Mouse (Mus musculus): Measurements from ENCODE around the gene Vwa3a. TPM values are rescaled to one million over a fixed set of nuclear protein-coding genes. Genes with fewer than 3 reads are reported as not detected.

The Vwa3a gene
- polyA plus RNA-seq, 1 experiment from 2014 or later = 2.2 TPM

DNA sequence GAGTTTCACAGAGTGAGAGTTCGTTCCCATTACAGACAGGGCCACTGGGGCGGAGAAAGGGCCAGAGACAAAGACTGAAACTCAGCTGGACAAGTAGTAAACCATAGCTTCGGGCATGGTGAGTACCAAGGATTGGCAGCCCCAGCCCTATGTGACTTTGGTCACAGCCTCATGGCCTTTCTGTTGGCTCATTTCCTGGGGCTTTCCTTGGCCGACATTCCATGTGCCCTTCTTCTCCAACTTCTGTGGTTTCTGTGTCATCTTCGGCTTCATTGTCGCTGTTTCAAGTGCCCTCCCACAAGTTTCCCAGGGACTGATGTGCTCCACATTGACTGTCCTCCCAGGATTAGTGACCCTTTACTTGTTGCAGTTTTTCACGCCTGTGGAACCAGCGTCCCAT is 17.7 kb upstream of the Vwa3a start:
- Histone ChIP-seq H3K27ac (replicated peaks) (no peak overlapping the region), H3K4me3 (no peak overlapping the region), H3K9ac (no peak overlapping the region), H3K4me2 (no peak overlapping the region), H3K36me3 (no peaks in the 10 kb centered on the region), H3K4me1 (replicated peaks) (peaks cover 14% of the 10 kb centered on the region), H3K27me3 (no peaks in the 10 kb centered on the region), H3K9me3 (no peaks in the 10 kb centered on the region)
- WGBS = 88% methylated on average over 8 of the region's 8 CpGs
- no peak for ATAC-seq (ENCODE audit: low FRiP score, low read depth)

DNA sequence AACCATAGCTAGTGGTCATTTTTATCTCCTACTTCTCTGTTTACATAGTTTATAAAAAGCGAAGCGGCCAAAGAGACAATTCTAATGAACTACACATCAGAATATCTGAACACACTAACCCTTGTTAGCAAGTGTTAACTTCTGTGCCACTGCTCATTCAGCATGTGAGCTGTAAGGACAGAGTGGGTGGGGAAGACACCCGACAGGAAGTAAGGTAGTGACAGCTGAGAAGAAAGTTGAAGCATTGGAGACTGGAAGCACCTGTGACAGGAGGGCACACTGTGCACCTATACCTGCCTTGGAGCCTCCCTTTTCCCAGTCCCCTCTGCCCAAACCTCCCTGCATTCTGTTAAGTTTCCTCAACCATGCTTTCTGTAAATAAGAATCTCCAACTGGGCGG is 17.1 kb upstream of the Vwa3a start:
- WGBS = 96% methylated on average over 4 of the region's 4 CpGs
- H3K27me3 ChIP-seq = no peaks in the 10 kb centered on the region
- H3K27ac ChIP-seq (replicated peaks) = no peak overlapping the region
- peaks cover 14% of the 10 kb centered on the region for H3K4me1 ChIP-seq (replicated peaks)
- no peak for ATAC-seq (ENCODE audit: low FRiP score, low read depth)
- H3K9ac ChIP-seq = no peak overlapping the region
- no peak overlapping the region for H3K4me3 ChIP-seq
- no peaks in the 10 kb centered on the region for H3K9me3 ChIP-seq
- no peaks in the 10 kb centered on the region for H3K36me3 ChIP-seq
- no peak overlapping the region for H3K4me2 ChIP-seq

DNA sequence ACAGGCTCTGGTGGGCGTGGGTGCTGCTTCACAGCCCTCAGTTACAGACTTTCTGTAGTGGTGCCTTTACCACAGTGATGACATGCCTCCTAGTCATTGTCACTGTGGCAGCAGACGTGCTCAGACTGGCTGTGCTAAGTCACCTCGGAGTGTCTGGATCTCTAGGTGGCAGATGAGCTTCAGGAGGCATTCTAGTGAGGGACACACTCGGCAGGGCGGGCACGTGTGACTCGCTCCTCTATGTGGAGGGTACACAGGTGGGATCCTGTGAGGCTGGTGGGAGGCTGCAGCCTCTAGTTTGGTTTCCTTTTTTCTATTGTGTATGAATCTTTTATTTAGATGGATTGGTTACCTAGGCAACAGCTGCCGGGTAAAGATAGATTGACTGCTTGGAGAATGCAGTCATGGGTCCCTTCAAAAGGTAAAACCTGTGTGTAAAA is 16.3 kb upstream of the Vwa3a start:
- peaks cover 13% of the 10 kb centered on the region for H3K4me1 ChIP-seq (replicated peaks)
- WGBS = 39% methylated on average over 8 of the region's 8 CpGs
- peak; percentile 59; the same call in 1 of the 2 replicates for ATAC-seq (ENCODE audit: low FRiP score, low read depth)
- H3K27ac ChIP-seq (replicated peaks) = 0 out of 2 replicates have a peak overlapping the region, but pooled peaks have one; percentile 56
- H3K9ac ChIP-seq = no peak overlapping the region
- no peak overlapping the region for H3K4me3 ChIP-seq
- no peaks in the 10 kb centered on the region for H3K36me3 ChIP-seq
- no peaks in the 10 kb centered on the region for H3K9me3 ChIP-seq
- H3K27me3 ChIP-seq = no peaks in the 10 kb centered on the region
- H3K4me2 ChIP-seq = no peak overlapping the region

DNA sequence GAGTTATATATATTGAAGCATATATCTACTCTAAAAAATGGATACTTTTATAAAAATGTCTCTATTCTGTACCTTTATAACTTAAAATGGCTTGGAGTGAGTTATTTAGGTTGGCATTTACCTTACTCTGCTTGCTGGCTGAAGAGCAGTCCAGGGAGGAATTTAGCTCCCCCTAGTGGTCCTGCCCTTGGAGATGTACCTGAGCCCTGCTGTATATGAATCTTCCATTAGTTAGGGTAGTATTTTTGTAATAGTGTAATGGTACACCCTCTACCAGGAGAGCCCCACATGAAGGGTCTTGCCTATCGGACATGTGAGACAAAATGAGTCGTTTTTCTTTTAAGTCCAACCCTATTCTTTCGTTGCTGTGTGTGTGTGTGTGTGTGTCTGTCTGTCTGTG is 11.5 kb upstream of the Vwa3a start:
- WGBS = 94% methylated on average over 3 of the region's 3 CpGs
- Histone ChIP-seq H3K36me3 (peaks cover 15% of the 10 kb centered on the region), H3K27ac (replicated peaks) (no peak overlapping the region), H3K4me2 (no peak overlapping the region), H3K9ac (no peak overlapping the region), H3K27me3 (no peaks in the 10 kb centered on the region), H3K4me1 (replicated peaks) (peaks cover 7% of the 10 kb centered on the region), H3K4me3 (no peak overlapping the region), H3K9me3 (no peaks in the 10 kb centered on the region)
- ATAC-seq (ENCODE audit: low FRiP score, low read depth) = no peak

DNA sequence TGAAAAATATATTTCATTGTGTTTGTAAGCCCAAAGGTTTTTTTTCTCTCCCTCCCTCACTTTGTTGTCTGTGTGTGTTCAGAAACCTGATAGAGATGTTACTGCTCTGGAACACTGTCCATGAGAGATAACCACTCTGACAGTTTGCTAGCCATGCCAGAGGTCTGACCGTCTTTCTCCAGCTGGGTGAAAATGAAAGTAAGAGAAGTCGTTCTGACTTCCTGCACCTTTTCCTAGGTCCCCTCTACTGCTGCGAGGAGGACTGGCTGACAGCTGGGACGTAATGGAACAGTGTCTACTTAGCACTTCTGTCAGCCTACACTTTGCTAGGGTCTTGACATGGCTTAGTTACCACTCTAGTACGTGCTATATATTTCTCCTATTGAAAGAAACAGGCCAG is 9.5 kb upstream of the Vwa3a start:
- Histone ChIP-seq H3K4me3 (no peak overlapping the region), H3K9me3 (no peaks in the 10 kb centered on the region), H3K27ac (replicated peaks) (no peak overlapping the region), H3K36me3 (peaks cover 15% of the 10 kb centered on the region), H3K4me2 (no peak overlapping the region), H3K9ac (no peak overlapping the region), H3K4me1 (replicated peaks) (no peaks in the 10 kb centered on the region), H3K27me3 (no peaks in the 10 kb centered on the region)
- ATAC-seq (ENCODE audit: low FRiP score, low read depth) = no peak
- WGBS = 83% methylated on average over 5 of the region's 5 CpGs

DNA sequence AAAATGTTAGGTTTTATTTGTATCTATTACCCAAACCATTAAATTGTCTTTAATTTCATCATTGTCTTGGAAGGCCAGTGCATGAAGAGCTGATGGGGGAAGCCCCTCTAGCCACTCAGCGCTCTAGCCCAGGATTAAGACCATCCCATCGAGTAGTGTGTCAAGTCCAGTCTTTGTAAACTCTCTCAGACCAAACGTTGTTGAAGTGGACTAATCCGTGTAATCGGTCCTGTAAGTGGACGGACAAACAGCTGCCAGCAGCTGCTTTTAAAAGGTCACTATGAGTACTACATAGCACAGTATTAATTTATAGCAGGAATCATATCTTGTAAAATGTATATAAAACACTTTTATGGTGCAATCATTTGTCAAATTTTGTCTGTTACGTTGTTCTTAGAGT is 6.2 kb upstream of the Vwa3a start:
- no peak for ATAC-seq (ENCODE audit: low FRiP score, low read depth)
- no peaks in the 10 kb centered on the region for H3K9me3 ChIP-seq
- no peak overlapping the region for H3K27ac ChIP-seq (replicated peaks)
- H3K4me3 ChIP-seq = no peak overlapping the region
- 91% methylated on average over 7 of the region's 7 CpGs for WGBS
- no peak overlapping the region for H3K9ac ChIP-seq
- H3K27me3 ChIP-seq = no peaks in the 10 kb centered on the region
- H3K4me2 ChIP-seq = no peak overlapping the region
- peaks cover 15% of the 10 kb centered on the region for H3K36me3 ChIP-seq
- H3K4me1 ChIP-seq (replicated peaks) = no peaks in the 10 kb centered on the region

DNA sequence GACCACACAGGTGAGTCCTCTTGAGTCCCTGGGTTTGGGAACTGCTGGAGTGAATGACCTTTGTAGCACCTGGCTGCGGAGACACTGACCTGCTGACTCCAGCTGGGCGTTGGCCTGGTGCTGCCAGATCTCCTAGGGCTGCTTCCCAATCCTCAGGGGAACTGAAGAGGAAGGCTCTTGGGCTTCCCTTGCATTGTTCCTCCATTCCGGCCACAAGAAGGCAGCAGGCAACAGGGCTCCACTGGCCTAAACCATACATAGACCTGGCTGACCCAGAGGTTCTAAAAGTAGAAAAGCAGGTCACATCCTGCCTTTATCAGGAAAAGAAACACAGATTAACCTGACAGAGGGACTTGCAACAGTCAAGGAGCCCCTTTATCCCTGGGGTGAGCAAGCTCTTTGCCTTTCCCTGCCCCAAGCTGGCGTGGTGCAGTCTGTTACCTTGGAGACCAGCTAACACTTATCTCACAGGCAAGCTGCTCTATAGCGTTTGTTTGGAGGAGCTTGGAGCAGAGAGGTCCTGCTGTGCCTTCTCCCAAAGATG is 512 bp downstream of the Vwa3a start:
- Histone ChIP-seq H3K4me3 (no peak overlapping the region), H3K27me3 (no peaks in the 10 kb centered on the region), H3K4me2 (no peak overlapping the region), H3K4me1 (replicated peaks) (peaks cover 11% of the 10 kb centered on the region; the same call in 1 of the 2 replicates), H3K36me3 (no peaks in the 10 kb centered on the region), H3K9me3 (no peaks in the 10 kb centered on the region), H3K27ac (replicated peaks) (no peak overlapping the region), H3K9ac (no peak overlapping the region)
- peak; percentile 71; the same call in 1 of the 2 replicates for ATAC-seq (ENCODE audit: low FRiP score, low read depth)
- WGBS = 8% methylated on average over 5 of the region's 5 CpGs

DNA sequence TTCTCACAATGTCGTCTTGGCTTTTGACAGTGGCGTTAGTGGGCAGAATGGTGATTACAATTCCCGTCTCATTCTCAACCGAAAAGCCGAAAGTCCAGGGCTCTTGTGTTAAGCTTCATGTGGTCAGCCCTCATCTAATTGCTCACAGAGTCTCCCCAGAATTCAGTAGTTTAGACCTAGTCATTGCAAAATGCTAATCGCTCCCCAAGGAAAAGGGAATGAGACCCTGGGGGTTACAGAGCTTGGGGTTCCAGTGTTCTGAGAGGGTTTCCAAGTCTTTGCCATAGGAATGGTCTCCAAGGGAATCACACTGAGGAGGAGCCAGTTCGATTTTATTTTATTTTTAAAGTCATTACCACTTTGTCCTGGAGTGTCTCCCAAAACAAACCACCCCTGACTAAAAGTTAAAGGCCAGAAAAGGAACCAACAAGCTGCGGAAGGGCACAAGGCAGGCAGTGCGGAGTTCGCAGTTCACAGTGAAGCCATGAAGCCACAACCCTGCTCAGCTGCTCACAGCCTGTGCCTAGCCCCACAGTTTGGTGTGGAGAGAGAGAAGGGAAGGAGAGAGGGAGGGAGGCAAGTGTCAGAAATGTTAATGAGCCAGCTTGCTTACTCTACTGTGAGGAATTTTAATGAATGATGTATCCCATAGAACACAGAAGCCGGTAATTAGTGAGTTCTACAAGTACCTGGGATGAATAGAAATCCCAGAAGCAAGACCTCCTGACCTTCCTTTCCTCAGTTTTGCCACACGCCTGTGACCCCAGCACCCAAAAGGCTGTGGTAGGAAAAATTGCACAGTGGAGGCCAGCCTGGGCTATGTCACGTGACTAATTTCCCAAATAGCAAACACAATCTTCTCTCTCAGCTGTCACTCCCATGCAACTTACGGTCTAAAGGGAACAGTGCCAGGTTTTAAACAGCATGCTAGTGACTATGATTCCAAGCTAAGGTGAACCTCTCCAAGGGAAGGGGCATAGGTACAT is 4.5 kb downstream of the Vwa3a start:
- no peak overlapping the region for H3K4me3 ChIP-seq
- H3K27ac ChIP-seq (replicated peaks) = no peak overlapping the region
- WGBS = 75% methylated on average over 14 of the region's 14 CpGs
- no peak overlapping the region for H3K9ac ChIP-seq
- H3K9me3 ChIP-seq = no peaks in the 10 kb centered on the region
- no peaks in the 10 kb centered on the region for H3K36me3 ChIP-seq
- no peaks in the 10 kb centered on the region for H3K27me3 ChIP-seq
- H3K4me2 ChIP-seq = no peak overlapping the region
- no peak for ATAC-seq (ENCODE audit: low FRiP score, low read depth)
- peaks cover 11% of the 10 kb centered on the region; the same call in 1 of the 2 replicates for H3K4me1 ChIP-seq (replicated peaks)

DNA sequence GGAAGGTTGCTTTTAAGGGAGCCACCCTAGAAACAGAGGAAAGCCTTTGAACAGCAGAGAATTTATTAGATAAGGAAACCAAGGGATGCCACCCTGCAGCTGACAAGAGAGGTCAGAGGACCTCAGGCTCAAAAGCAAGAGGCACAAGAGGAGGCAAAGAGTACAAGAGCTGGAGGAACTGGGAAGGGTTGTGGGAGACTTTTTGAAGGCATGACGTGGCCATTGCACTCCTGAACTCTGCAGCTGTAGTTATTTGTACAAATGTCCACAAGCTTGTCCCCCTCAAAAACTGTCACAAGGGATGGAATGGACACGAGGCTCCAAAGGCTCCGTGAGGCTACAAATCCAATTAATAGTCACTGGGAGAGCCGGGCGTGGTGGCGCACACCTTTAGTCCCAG is 5.5 kb downstream of the Vwa3a start:
- no peak for ATAC-seq (ENCODE audit: low FRiP score, low read depth)
- H3K4me1 ChIP-seq (replicated peaks) = peaks cover 7% of the 10 kb centered on the region; the same call in 1 of the 2 replicates
- no peaks in the 10 kb centered on the region for H3K36me3 ChIP-seq
- no peak overlapping the region for H3K9ac ChIP-seq
- no peak overlapping the region for H3K27ac ChIP-seq (replicated peaks)
- H3K9me3 ChIP-seq = no peaks in the 10 kb centered on the region
- no peaks in the 10 kb centered on the region for H3K27me3 ChIP-seq
- no peak overlapping the region for H3K4me2 ChIP-seq
- no peak overlapping the region for H3K4me3 ChIP-seq
- 94% methylated on average over 6 of the region's 6 CpGs for WGBS

DNA sequence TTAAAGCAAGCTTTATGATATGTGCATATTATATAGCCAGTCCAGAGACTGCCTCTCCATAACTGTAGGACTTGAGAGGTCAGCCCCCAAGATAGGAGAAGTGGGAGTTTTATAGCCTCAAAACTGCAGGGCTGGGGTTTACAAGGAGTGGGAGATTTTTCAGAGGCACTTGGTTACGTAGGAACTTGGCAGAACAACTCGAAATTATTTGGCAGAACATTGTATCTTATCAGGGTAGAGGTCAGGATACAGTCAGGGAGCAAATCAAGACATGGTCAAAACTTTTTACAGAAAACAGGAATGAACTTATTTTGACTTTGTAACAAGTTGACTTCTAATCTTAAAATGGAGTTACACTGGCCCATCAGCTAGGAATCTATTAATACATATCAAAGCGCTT is 6.9 kb downstream of the Vwa3a start:
- H3K27ac ChIP-seq (replicated peaks) = no peak overlapping the region
- no peak for ATAC-seq (ENCODE audit: low FRiP score, low read depth)
- H3K36me3 ChIP-seq = no peaks in the 10 kb centered on the region
- no peak overlapping the region for H3K4me3 ChIP-seq
- 77% methylated on average over 3 of the region's 3 CpGs for WGBS
- H3K27me3 ChIP-seq = no peaks in the 10 kb centered on the region
- H3K4me1 ChIP-seq (replicated peaks) = no peaks in the 10 kb centered on the region
- H3K9me3 ChIP-seq = no peaks in the 10 kb centered on the region
- H3K4me2 ChIP-seq = no peak overlapping the region
- no peak overlapping the region for H3K9ac ChIP-seq

DNA sequence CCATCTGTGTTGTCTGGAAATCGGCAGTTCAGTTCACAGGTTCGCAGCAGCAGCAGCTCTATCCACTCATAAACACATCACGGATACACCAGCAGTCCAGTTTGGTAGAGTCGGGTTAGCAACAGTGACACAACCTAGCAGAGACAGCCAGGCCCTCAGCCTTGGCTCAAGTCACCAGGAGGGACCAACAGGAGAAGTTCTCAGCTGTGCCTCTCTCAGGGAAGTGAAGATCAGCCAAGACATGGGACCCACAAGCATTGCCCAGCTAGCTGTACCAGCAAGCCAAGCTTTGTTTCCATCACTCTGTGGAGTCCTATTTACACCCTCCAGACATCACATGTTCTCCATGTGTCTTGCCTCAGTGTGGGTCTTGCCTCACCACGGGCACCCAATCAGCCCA is 7.7 kb downstream of the Vwa3a start:
- Histone ChIP-seq H3K27ac (replicated peaks) (no peak overlapping the region), H3K9ac (no peak overlapping the region), H3K4me3 (no peak overlapping the region), H3K36me3 (no peaks in the 10 kb centered on the region), H3K27me3 (no peaks in the 10 kb centered on the region), H3K9me3 (no peaks in the 10 kb centered on the region), H3K4me2 (no peak overlapping the region), H3K4me1 (replicated peaks) (no peaks in the 10 kb centered on the region)
- 91% methylated on average over 5 of the region's 5 CpGs for WGBS
- no peak for ATAC-seq (ENCODE audit: low FRiP score, low read depth)

DNA sequence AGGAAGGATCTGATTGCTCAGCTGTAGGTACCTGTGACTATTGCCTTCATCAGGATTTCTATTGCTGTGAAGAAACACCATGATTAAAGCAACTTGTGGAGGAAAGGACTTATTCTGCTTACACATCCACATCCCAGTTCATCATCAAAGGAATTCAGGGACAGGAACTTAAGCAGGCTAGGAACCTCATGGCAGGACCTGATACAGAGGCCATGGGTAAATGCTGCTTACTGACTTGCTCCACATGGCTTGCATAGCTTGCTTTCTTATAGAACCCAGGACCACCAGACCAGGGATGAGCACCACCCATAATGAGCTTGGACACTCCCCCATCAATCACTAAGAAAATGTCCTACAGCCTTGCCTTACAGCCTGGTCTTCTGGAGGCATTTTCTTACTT is 9.4 kb downstream of the Vwa3a start:
- Histone ChIP-seq H3K4me2 (no peak overlapping the region), H3K9me3 (no peaks in the 10 kb centered on the region), H3K4me1 (replicated peaks) (no peaks in the 10 kb centered on the region), H3K36me3 (no peaks in the 10 kb centered on the region), H3K27ac (replicated peaks) (no peak overlapping the region), H3K27me3 (no peaks in the 10 kb centered on the region), H3K4me3 (no peak overlapping the region), H3K9ac (no peak overlapping the region)
- no peak for ATAC-seq (ENCODE audit: low FRiP score, low read depth)
